Mouse (Mus musculus) ovary, postnatal 10 days (tissue): ENCODE data around the gene Dscam.

Source experiments
- DNase-seq: peaks from one replicate; pipeline ENCODE4 v3.0.0; 2022; ENCODE audit warnings: low spot score

Dscam gene

DNA sequence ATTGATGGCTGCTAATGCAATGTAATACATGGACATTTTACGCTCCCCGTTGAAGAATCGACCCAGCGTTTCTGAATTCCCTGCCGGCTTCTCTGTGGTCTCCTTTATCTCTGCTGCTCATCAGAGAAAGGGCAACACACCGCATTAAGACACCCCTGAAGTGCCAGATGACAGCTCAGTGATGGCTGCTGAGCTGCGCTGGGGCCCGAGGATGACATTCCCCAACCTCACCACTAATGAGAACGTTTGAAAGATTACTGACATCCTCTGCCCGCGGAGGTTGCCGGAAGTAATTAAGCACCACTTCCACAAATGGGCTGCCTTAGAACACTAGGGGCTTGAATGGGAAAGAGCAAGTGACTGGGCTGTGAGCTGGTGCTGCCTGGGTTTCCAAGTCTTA, 409.3 kb downstream of the Dscam start:
- no peak for DNase-seq

DNA sequence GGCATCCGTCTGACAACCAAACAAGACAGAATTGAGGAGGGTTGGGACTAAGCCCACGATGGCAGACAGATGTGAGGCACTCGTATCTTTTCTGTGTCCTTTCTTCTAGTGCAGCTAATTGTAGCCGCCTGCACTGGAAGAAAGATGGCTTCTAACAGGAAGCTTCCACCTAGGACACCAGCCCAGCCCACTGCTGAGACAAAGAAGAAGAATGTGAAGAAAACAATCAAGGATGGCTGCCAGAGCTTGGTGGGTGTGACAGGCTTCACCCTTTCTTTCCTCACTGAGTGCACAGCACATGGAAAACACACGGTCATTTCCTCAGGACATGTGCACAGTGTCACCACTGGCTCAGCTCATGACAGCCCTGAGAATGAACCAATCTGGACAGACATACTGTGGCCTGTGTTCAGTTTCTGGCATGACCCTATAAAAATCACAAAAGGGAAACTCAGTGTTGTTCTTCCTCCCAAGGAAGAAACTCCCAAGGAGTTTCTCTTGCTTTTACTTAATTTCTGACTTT, 411.4 kb downstream of the Dscam start:
- DNase-seq, result no peak

DNA sequence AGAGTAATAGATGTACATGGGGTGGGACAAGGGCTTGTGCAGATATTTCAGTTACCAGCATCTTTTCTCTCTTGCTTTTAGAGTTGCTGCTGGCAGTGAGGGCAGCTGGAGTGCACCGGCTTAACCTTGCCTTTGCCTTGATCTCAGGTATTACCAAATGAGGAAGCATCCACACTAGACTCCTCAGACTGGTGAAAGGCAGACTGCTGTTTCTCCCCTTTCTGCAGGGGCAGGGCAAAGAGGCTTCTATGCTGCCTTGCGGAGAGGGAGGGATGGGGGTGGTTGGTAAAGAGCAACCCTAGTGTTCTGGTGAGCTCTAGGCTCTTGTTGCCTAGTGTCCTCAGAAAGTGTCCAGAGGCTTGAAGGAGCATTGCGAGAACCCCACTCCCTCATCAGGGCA, 412.2 kb downstream of the Dscam start:
- no peak for DNase-seq

DNA sequence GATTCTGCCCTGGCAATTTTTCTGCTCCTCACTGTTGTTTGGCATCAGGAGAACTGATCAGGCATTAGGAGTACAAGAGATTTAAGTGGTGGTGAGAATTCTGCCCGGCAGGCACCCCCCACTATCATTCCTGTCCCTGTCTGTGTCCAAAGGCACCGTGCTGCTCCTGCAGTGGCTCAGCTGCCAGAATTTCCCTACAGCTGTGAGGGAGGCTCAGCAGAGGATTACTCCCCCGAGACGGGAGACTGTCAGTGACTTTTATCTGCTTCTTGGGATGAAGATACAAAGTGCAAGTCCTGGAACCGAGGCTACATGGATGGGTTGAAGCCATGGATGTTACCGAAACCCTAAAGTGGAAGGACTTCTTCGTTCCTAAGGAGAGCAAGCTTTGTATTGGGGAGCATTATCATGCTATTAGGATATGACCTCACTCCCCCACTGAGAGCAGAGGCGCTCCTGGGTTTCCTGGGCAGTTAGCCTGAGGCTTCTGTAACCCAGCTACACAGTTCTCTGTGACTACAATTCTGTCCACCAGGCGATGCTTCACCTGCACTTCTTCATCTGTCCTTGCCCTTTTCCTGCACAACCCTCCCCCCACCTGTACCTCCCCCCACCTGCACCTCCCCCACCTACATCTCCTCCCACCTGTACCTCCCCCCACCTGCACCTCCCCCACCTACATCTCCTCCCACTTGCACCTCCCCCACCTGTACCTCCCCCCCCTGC, 412.8 kb downstream of the Dscam start:
- DNase-seq, result peak; percentile 3

DNA sequence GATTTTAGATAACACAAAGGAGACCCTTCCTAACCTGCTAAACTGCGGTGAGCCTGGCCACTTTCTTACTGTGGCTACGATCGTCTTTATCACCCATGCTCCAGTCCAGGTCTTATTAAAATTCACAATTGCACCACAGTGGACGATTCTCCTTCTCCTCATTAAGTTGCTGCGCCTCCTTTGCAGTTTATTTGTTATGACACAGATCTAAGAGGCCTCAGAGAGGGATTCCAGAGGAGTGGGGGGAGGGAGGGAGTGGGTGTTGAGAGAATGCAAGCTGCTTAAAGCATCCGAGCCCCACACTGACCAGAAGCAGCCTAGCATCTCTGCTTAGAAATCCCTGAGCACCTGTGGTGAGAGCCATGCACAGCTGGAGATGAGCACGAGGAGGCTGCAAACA, 413.6 kb downstream of the Dscam start:
- DNase-seq, result no peak

DNA sequence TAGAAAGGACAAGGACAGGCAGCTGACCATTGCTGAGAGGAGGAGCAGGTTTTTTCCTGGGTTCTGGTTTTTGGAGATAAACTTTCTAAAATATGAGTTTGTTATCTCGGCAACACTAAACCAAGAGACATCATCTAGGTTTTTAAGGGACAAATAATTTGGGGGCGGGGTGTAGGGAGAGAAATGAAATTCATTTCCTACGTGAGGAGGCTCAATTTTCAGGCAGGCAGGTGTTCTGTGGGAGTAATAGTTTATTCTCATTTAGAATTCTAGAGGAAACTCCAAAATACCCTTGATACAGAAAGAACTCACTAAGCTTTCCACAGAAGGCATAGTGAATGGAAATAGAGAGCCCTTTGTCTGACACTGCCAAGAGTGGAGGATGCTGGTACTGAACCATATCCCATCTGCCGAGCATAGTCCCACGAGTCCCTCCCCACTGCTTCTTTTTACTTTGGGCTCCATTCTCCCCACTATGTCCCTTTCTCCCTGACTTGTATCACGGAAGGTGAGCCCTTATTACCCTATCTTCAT, 415.5 kb downstream of the Dscam start:
- DNase-seq, result no peak

DNA sequence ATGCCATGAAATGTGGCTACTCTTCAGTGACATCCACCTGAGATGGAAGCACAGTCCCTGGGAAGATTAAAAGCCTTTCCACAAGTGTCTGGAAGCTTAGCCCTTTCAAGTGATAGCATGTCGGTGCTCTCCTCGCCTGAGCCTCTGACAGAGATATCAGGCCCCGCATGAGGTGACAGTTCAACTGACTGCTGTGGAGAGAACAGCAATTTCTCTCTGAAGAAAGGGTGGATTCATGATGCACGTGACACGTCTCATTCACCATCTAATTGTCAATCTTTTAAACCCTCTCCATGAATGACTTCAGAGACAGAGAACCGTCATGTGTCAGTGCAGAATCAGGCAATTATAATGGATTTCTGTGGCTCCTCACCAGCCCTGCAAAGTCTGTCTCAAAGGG, 416.2 kb downstream of the Dscam start:
- DNase-seq, result no peak

DNA sequence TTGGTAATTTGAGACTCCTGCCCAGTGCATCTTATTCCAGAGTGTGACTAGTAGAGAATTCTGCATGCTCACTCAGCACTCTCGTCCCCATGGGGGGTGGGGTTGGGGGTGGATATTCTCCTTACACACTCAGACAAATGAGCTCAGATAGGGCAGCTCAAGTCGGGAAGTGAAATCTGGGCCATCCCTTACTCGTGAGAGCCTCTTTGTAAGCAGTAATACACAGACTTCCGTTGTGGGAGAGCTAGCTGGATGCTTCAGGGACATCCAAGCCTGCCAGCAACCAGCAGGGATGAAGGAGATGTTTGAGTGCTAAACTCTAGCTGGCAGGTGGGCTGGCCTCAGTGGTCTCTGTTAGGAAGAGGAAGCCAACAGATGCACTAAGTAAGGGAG, 416.8 kb downstream of the Dscam start:
- DNase-seq, result no peak

DNA sequence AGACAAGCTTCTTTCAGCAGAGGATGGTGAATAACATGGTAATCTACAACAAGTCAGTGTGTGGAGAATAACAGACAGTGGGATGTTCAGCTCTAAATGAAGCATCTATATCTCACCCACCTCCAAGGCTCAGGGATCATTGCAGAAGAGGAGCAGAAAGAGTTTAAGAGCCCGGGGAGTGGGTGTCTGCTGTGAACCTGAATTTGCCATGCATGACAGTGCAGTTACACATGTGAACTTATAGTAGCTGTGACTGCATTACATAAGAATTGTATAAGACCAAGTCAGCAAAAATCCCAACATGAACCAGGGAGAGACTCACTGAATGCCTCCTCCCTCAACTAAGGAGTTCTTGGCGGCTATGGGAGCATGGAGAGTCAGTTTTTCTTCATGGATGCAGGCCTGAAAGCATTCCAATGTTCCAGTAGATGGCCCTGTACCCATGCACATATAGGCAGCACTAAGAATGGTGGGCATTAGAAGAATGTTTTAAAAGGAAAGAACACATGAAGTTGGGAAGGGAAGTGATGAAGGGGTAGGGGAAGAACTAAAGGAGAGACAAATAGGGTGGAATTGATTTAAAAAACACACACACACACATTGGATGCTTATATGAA, 417.3 kb downstream of the Dscam start:
- DNase-seq, result no peak

DNA sequence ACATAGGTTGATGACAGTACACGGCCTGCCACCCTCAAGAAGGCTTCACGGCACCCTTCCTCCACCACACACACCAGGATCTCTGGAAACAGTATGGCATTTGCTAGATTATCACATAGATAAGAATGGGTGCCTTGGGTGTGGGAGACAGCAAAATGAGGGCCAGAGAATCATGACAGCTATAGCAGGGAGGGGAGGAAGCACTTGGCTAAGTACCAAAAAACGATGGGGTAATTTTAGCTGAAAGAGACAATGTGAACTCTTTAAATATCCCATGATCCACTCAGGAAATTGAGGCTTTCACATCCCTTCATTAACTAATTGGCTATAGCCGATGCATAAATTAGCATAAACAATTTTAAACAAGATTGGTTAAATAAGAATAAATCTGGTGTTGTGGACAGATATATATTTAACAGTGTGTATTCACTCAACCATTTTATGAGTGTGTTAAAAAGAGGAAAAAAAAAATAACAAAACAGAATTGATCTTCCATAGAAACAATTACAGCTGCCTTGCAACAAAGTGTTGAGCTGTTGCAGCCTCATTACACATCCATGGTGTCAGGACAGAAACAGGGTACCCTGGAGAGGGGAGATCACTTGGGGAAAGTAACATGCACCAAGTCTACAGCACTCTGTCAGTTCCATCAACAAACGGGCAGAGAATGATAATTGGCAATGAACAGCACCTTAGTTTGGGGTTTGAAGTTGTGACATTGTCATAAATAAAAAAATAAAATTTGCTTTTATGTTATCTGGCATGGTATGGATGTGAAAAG, 427.9 kb downstream of the Dscam start:
- DNase-seq, result no peak

DNA sequence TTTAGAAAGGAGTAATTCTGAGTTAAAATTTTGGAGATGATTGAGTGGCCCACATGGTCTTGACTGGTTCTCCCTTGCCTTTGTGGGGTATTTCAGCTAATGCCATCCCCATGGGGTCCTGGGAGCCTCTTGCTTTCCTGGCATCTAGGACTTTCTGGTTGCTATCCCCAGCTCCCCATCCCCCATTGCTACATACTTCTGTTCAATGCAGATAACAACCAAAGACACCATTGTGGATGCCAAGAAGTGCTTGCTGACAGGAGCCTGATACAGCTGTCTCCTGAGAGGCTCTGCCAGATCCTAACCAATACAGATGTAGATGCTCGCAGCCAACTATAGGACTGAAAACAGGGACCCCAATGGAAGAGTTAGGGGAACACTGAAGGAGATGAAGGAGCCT, 429.2 kb downstream of the Dscam start:
- DNase-seq, result no peak

DNA sequence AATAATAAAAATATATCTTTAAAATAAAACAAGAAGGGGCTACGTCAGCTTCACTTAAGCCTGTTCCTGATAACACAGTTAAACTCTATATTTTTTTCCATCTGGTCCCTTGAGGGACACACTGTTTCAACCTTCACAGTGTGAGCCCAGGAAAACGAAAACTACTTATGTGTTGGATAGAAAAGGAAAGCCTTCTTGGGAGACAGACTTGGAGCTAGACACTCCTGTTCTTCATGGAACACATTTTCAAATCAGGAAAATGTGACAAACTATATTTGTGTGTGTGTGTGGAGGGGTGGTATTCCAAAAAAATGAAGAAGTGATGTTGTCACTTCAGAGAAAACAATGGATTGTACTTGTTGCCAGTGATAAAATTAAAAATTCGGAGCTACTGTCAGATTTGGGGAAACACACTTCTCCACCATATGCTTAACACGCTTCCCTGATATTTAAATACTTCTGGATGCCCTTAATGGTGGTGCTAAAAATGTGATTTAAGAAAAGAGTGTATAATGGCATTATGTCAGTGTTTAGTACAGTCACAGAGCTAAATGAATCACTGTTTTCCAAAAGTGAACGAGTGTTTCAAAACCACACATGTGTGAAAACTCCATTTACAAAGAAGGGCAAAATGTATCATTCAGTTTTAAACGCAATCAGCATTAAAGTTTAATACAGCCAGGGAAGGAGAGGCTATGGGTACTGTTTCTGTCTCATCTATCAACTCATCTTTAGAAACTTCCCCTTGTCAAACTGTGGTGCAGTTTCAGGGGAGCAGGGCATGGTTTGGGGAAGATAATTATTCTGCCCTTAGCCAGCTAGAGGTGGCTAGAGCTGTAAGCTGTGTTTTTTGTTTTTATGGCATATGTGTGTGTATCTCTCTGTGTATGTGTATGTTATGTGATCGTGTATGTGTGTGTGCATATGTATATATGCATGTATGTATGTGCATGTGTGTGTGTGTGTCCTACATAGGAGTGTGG, 430.2 kb downstream of the Dscam start:
- DNase-seq, result no peak

DNA sequence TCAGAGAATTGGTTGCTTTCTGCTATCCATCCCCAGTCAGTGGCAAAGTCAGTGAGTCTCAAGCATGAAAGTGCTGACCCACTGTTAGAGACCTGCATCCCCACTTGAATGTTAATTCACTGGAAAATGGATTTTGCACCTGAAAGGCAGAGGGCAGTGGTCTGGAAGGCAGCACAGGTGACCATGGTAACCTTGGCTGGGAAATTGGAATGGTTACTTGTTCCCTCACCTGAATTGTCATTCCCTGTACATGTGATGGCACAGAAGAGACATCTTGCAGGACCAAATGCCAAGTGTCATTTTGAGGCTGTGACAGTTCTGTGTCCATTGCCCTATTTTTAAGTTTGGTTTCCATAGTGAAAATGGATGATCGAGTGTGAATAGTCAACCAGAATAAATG, 434.1 kb downstream of the Dscam start:
- no peak for DNase-seq

DNA sequence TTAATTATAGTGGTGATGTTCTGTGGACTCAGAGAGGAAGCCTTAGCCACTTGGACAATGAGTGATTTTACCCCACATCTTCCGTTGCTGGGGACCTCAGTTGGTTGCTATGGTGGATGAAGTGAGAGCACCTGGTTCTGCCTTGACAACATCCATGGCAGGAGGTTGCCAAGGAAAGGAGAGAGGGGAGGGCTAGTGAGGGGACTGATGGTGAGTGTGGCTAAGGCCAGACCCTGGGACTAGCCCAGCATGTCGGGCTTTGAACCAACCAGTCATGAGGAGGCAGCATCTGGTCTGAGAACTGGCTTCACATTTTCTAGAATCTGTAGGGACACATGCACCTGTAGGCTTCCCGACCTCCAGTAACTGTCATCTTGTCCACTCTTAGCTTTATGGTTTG, 439.7 kb downstream of the Dscam start:
- DNase-seq, result no peak

DNA sequence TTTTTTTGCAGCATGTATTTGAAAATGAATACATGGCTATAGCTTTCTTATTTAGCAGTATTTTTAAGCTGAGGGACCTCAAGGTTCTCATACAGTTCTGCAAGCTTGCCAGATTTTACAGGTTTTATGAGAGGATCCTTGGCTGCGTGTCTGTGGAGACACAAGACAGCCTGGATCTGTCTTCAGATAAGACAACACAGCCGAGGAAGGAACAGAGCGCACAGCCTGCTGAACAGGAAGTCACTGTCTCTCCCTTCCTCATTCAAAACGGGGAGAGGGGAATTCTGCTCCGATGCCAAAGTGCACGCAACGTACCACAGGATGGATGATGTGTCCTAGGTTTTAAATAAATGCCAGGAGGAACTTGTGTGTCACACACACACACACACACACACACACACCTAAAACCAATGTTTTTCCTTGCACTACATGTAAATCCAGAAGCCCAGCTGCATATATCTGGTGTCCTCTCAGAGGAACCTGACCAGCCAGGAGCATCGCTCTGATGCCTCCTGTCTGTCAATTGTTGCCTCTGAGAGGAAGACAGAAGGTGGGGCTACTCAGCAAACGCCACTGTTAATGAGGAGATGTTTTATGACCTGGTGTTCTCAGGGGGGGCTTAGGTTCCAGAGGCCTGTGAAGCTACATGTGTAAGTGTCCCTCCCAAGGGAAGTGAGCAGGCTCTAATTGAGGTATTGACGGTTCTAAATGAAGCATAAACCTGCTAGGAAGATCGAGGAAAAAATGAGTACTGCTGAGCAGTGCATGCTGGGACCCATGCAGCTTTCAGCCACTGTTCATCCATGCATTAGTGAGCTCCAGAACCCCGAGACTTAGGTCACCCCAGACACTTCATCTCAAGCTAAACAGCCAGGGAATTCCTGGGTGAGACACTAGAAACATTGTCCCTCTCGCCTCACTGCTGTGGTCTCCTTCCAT, 442.4 kb downstream of the Dscam start:
- DNase-seq, result no peak

DNA sequence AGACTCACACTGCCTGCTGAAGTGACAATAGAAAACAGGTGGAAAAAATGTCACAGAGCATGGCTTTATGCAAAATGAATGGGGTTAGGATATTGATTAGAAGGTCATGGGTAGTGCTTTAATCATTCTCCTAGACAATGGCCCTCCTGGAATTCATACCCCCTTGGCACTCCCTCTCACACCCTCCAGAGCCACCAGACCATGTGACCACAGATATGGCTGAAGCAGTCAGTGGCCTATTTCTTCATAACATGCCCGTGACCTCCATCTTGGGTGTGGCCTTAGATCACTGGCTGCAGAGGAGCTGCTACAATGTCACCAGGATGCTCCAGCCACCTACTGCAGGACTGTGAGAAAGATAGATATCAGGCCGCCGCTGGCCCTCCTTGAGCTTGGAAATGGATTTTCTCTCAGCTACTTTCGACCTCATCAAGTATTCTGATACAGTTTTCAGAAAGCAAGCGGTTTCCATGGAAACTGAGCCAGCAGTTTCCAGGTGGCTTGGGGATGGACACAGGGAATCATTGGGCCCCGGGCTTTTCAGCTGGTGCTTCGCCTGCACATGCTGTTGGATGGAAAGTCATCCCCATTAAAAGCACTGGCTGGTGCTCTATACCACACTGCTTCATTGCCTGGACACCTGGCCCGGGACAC, 445.4 kb downstream of the Dscam start:
- no peak for DNase-seq

DNA sequence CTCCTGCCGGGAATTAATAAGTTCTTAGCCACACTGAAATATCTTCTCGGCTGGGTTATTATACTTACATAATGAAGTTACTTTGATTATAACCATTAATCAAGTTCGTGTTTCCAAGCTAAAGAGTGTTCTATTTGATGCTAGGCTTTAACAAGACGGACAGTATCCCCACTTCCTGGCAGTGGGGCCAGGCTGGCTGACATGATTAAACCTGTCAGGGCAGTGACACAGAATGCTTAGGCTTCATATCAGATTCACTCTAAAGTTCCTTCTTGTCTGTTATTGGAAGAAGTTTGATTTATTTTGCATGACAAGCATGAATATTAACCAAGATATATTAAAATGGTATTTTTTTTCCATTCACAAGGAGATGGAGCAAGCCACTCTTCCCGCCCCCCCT, 446.0 kb downstream of the Dscam start:
- no peak for DNase-seq

DNA sequence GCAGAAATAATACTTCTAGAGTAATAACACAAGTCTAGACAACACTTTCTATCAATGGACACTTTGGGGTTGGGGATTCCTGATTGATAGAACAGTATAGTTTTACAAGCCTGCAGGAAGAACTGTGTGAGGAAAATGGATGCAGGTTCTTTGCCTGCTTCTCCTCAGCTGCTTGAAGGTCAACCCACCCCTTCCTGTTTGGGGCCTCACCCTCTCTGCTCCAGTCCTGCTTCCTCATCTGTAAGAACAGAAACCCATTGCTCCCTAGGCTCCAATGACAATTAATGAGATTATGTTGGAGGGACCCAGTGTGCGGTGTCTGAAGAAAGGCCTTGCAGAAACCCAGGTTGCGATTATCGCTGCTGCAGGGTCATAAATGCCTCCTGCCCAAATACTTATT, 446.4 kb downstream of the Dscam start:
- no peak for DNase-seq

DNA sequence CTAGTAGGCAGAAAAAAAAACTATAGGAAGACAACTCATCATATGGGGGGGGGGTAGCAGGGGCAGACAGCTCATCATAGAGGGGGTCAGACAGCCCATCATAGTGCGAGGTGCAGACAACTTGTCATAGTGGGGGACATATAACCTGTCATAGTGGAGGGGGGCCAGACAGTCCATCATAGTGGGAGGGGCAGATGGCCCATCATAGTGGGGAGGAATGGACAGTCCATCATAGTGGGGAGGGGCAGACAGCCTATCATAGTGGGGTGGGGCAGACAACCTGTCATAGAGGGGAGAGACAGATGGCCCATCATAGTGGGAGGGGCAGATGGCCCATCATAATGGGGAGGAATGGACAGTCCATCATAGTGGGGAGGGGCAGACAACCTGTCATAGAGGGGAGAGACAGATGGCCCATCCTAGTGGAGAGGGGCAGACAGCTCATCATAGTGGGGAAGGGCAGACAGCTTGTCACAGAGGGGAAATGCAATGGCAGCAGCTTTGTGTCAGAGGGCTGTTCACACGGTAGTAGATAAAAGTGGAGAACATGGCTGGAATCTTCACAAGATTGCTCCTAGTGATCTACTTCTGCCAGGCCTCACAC, 447.4 kb downstream of the Dscam start:
- DNase-seq, result no peak

DNA sequence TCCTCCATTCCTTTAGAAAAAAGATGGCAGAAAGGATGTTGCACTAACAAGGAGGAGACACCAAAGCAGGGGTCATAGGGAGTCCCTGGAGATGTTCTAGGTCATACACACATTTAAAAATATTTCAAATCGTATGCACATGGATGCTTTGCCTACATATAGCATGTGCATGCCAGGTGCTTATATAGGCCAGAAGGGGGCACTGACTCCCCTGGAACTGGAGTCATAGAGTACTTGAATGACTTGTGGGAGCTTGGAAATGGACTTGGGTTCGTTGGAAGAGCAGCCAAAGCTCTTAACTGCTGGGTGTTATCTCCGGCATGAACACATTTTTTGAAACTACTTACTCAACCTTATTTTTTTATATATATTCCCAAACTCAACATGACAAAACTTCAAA, 448.4 kb downstream of the Dscam start:
- no peak for DNase-seq
